Mouse (Mus musculus) lung, adult 2 months (tissue): ENCODE results near the gene Birc6.

ENCODE experiments used
- CTCF ChIP-seq: fragments of 200-500 bp; IDR thresholded peaks from 2 replicates; pipeline ENCODE4 v1.5.1; 2011; ENCODE audit warnings: mild to moderate bottlenecking, low read length, control low read depth; ENCODE audit not compliant: insufficient read depth
- POLR2A ChIP-seq: fragments of 200-500 bp; IDR thresholded peaks from 2 replicates; pipeline ENCODE4 v1.6.1; 2011; ENCODE audit warnings: low read depth, mild to moderate bottlenecking, control low read depth, low read length, borderline replicate concordance; ENCODE audit errors: extremely low read depth

DNA sequence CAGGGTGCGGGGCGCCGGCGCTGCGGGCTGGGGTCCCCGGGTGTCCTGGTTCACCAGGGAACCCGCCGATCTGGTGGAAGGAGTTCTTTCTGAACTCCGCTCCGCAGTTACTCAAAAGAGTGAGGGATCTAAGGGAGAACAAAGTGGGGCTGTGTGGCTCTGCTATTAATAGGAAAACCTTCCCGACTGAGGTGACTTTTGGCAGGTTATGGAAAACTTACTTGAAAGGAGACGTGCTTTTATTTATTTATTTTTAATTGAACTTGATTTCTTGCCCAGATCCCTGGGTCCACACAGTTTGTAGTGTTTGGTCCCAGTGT is 38.2 kb upstream of the Birc6 start:
- no peak for TF ChIP-seq POLR2A
- no peak for TF ChIP-seq CTCF
